Mouse (Mus musculus): ENCODE measurements around the gene Scg5. TPM values are rescaled to one million over a fixed set of nuclear protein-coding genes. Genes with fewer than 3 reads are reported as not detected.

The Scg5 gene
- polyA plus RNA-seq, 1 experiment from 2014 or later = 2.0 TPM

GRCm38 (mm10) chr2:113806851-113807577 is 21.9 kb downstream of the Scg5 start:
- H3K9ac ChIP-seq (replicated peaks; ENCODE audit: low read depth) = no peak overlapping the region
- ATAC-seq (no peak), DNase-seq (ENCODE audit: low spot score) (no peak)
- whole genome bisulfite sequencing = 66% methylated on average over 10 of the region's 10 CpGs
- no peak overlapping the region for H3K27ac ChIP-seq (ENCODE audit: low read length)
- no peak overlapping the region for H3K4me2 ChIP-seq (replicated peaks; ENCODE audit: low read depth, low read length)
- no peaks in the 10 kb centered on the region for H3K4me1 ChIP-seq (ENCODE audit: insufficient read depth, low read depth, low read length)
- no peak overlapping the region for H3K4me3 ChIP-seq (ENCODE audit: low read depth, low read length)
- no peaks in the 10 kb centered on the region for H3K27me3 ChIP-seq (replicated peaks; ENCODE audit: insufficient read depth, low read length)
- TF ChIP-seq EP300 (IDR thresholded peaks at IDR 0.05) (no peak), CTCF (IDR thresholded peaks at IDR 0.05) (no peak)
- H3K9me3 ChIP-seq (ENCODE audit: low read length) = no peaks in the 10 kb centered on the region
- H3K36me3 ChIP-seq (ENCODE audit: insufficient read depth, low read length) = no peaks in the 10 kb centered on the region

DNA sequence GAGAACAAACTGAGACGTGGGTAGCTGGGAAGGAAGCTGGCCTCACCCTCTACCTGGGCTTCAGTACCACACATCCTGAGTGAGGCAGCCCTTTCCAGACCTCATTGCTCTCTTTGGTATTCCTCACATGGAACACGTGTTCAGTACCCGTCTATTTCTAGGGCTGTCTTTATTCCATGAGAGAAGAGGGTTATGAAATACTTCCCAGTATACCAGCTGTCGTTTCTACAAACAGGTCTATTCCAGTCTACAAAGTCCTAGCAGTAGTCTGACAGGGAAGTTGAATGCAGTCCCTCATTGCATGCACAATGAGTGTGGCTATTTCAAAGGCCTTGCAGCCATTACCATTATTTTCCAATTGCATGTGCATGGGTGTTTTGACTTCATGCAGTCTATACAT is 23.2 kb downstream of the Scg5 start:
- Histone ChIP-seq H3K9ac (replicated peaks; ENCODE audit: low read depth) (no peak overlapping the region), H3K4me2 (replicated peaks; ENCODE audit: low read depth, low read length) (no peak overlapping the region), H3K36me3 (ENCODE audit: insufficient read depth, low read length) (no peaks in the 10 kb centered on the region), H3K4me3 (ENCODE audit: low read depth, low read length) (no peak overlapping the region), H3K27me3 (replicated peaks; ENCODE audit: insufficient read depth, low read length) (no peaks in the 10 kb centered on the region), H3K9me3 (ENCODE audit: low read length) (no peaks in the 10 kb centered on the region), H3K4me1 (ENCODE audit: insufficient read depth, low read depth, low read length) (no peaks in the 10 kb centered on the region), H3K27ac (ENCODE audit: low read length) (no peak overlapping the region)
- DNase-seq (ENCODE audit: low spot score) (no peak), ATAC-seq (no peak)
- TF ChIP-seq EP300 (IDR thresholded peaks at IDR 0.05) (no peak), CTCF (IDR thresholded peaks at IDR 0.05) (no peak)
- WGBS = 70% methylated on average over 4 of the region's 4 CpGs

DNA sequence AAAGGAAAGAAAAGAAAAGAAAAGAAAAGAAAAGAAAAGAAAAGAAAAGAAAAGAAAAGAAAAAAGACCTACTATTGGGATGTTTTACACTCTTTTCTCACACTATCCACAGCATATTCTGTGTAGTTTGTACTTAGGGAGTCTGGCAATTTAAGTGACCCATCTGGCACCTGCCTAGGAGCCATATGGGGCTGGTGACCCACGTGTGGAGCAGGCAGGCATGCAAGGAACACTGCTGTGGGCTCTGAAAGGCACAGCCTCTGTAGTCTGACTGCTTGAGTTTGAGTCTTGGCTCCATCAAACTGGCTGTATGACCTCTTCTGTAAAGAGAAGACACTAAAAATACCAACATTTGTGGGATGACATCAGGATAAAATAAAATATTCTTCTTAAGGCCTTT is 25.2 kb downstream of the Scg5 start:
- TF ChIP-seq EP300 (IDR thresholded peaks at IDR 0.05) = no peak
- no peak for TF ChIP-seq CTCF (IDR thresholded peaks at IDR 0.05)
- no peak for DNase-seq (ENCODE audit: low spot score)
- Histone ChIP-seq H3K27me3 (replicated peaks; ENCODE audit: insufficient read depth, low read length) (no peaks in the 10 kb centered on the region), H3K4me3 (ENCODE audit: low read depth, low read length) (no peak overlapping the region), H3K9ac (replicated peaks; ENCODE audit: low read depth) (no peak overlapping the region), H3K4me2 (replicated peaks; ENCODE audit: low read depth, low read length) (no peak overlapping the region), H3K27ac (ENCODE audit: low read length) (no peak overlapping the region), H3K4me1 (ENCODE audit: insufficient read depth, low read depth, low read length) (no peaks in the 10 kb centered on the region), H3K9me3 (ENCODE audit: low read length) (no peaks in the 10 kb centered on the region), H3K36me3 (ENCODE audit: insufficient read depth, low read length) (no peaks in the 10 kb centered on the region)
- 15% methylated on average over 1 of the region's 1 CpGs for WGBS
- ATAC-seq = no peak

DNA sequence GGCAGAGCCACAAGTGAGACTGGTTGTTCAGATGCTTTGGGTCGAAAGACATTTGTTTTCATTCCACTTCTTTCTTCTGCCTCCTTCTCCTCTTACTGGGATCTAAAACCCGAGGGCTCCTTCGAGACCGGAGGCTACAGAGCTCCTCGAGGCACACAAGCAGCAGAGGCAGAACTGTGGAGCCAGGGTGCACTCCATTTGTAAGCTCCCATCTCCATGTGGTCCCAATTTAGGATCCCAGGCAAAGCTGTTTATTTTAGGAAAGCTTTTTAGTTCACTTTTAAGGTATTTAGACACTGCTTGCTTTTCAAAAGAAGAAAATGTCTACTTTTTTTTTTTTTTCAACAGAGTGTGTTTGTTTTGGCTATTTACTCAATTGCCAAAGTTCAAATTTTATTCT is 28.1 kb downstream of the Scg5 start:
- H3K9me3 ChIP-seq (ENCODE audit: low read length) = no peaks in the 10 kb centered on the region
- ATAC-seq (no peak), DNase-seq (ENCODE audit: low spot score) (no peak)
- TF ChIP-seq CTCF (IDR thresholded peaks at IDR 0.05) (no peak), EP300 (IDR thresholded peaks at IDR 0.05) (no peak)
- no peak overlapping the region for H3K9ac ChIP-seq (replicated peaks; ENCODE audit: low read depth)
- no peaks in the 10 kb centered on the region for H3K27me3 ChIP-seq (replicated peaks; ENCODE audit: insufficient read depth, low read length)
- no peak overlapping the region for H3K27ac ChIP-seq (ENCODE audit: low read length)
- no peak overlapping the region for H3K4me2 ChIP-seq (replicated peaks; ENCODE audit: low read depth, low read length)
- no peaks in the 10 kb centered on the region for H3K36me3 ChIP-seq (ENCODE audit: insufficient read depth, low read length)
- WGBS = 62% methylated on average over 5 of the region's 5 CpGs
- no peaks in the 10 kb centered on the region for H3K4me1 ChIP-seq (ENCODE audit: insufficient read depth, low read depth, low read length)
- no peak overlapping the region for H3K4me3 ChIP-seq (ENCODE audit: low read depth, low read length)

- H3K27ac ChIP-seq (ENCODE audit: low read length) = no peak overlapping the region
- DNase-seq (ENCODE audit: low spot score) (no peak), ATAC-seq (no peak)
- no peak for TF ChIP-seq EP300 (IDR thresholded peaks at IDR 0.05)
- no peak for TF ChIP-seq CTCF (IDR thresholded peaks at IDR 0.05)
- 68% methylated on average over 13 of the region's 13 CpGs for WGBS
- H3K4me3 ChIP-seq (ENCODE audit: low read depth, low read length) = no peak overlapping the region
- no peak overlapping the region for H3K4me2 ChIP-seq (replicated peaks; ENCODE audit: low read depth, low read length)
- no peaks in the 10 kb centered on the region for H3K36me3 ChIP-seq (ENCODE audit: insufficient read depth, low read length)
- H3K9ac ChIP-seq (replicated peaks; ENCODE audit: low read depth) = no peak overlapping the region
- H3K27me3 ChIP-seq (replicated peaks; ENCODE audit: insufficient read depth, low read length) = no peaks in the 10 kb centered on the region
- H3K4me1 ChIP-seq (ENCODE audit: insufficient read depth, low read depth, low read length) = no peaks in the 10 kb centered on the region
- H3K9me3 ChIP-seq (ENCODE audit: low read length) = no peaks in the 10 kb centered on the region
These were observed 30.3 kb downstream of the Scg5 start for GRCm38 (mm10) chr2:113798605-113799004.

DNA sequence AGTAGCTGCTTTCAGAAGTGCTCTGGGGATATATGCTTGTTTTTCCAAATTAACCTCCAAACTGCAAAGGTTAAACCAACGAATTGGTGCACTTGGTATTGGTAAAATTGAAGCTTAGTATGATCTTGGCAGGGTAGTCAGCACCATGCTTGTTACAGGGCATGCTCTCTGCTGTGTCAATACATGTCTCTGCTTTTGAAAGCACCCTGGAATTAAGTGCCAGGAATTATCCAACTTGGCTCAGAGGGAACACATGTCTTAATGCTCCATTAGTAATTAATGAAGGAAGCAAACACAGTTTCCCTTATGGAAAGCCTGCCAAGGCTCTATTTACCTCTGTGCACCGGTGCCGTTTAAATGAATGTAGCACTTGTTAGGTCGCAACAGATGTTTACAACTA is 33.7 kb downstream of the Scg5 start:
- H3K9ac ChIP-seq (replicated peaks; ENCODE audit: low read depth) = no peak overlapping the region
- no peak overlapping the region for H3K27ac ChIP-seq (ENCODE audit: low read length)
- DNase-seq (ENCODE audit: low spot score) (no peak), ATAC-seq (no peak)
- TF ChIP-seq CTCF (IDR thresholded peaks at IDR 0.05) = no peak
- TF ChIP-seq EP300 (IDR thresholded peaks at IDR 0.05) = no peak
- H3K36me3 ChIP-seq (ENCODE audit: insufficient read depth, low read length) = no peaks in the 10 kb centered on the region
- no peaks in the 10 kb centered on the region for H3K27me3 ChIP-seq (replicated peaks; ENCODE audit: insufficient read depth, low read length)
- 64% methylated on average over 4 of the region's 4 CpGs for WGBS
- no peak overlapping the region for H3K4me3 ChIP-seq (ENCODE audit: low read depth, low read length)
- H3K9me3 ChIP-seq (ENCODE audit: low read length) = no peaks in the 10 kb centered on the region
- no peak overlapping the region for H3K4me2 ChIP-seq (replicated peaks; ENCODE audit: low read depth, low read length)
- no peaks in the 10 kb centered on the region for H3K4me1 ChIP-seq (ENCODE audit: insufficient read depth, low read depth, low read length)

GRCm38 (mm10) chr2:113793521-113793920 is 35.4 kb downstream of the Scg5 start:
- no peak overlapping the region for H3K27ac ChIP-seq (ENCODE audit: low read length)

More at GRCm38 (mm10) chr2:113793521-113793920, 35.4 kb downstream of the Scg5 start:
- Histone ChIP-seq H3K9me3 (ENCODE audit: low read length) (no peaks in the 10 kb centered on the region), H3K36me3 (ENCODE audit: insufficient read depth, low read length) (no peaks in the 10 kb centered on the region), H3K4me3 (ENCODE audit: low read depth, low read length) (no peak overlapping the region), H3K27me3 (replicated peaks; ENCODE audit: insufficient read depth, low read length) (no peaks in the 10 kb centered on the region), H3K4me2 (replicated peaks; ENCODE audit: low read depth, low read length) (no peak overlapping the region), H3K4me1 (ENCODE audit: insufficient read depth, low read depth, low read length) (no peaks in the 10 kb centered on the region), H3K9ac (replicated peaks; ENCODE audit: low read depth) (no peak overlapping the region)
- DNase-seq (ENCODE audit: low spot score) (no peak), ATAC-seq (no peak)
- TF ChIP-seq EP300 (IDR thresholded peaks at IDR 0.05) (no peak), CTCF (IDR thresholded peaks at IDR 0.05) (no peak)
- WGBS = 76% methylated on average over 3 of the region's 3 CpGs

Data from lung, postnatal 0 days (tissue).